Mouse (Mus musculus): ENCODE measurements around the gene Klhl22. TPM values are rescaled to one million over a fixed set of nuclear protein-coding genes. Genes with fewer than 3 reads are reported as not detected.

The Klhl22 gene
- total RNA-seq, 2 experiments from 2014 or later = 3.9 to 4.2 TPM

DNA sequence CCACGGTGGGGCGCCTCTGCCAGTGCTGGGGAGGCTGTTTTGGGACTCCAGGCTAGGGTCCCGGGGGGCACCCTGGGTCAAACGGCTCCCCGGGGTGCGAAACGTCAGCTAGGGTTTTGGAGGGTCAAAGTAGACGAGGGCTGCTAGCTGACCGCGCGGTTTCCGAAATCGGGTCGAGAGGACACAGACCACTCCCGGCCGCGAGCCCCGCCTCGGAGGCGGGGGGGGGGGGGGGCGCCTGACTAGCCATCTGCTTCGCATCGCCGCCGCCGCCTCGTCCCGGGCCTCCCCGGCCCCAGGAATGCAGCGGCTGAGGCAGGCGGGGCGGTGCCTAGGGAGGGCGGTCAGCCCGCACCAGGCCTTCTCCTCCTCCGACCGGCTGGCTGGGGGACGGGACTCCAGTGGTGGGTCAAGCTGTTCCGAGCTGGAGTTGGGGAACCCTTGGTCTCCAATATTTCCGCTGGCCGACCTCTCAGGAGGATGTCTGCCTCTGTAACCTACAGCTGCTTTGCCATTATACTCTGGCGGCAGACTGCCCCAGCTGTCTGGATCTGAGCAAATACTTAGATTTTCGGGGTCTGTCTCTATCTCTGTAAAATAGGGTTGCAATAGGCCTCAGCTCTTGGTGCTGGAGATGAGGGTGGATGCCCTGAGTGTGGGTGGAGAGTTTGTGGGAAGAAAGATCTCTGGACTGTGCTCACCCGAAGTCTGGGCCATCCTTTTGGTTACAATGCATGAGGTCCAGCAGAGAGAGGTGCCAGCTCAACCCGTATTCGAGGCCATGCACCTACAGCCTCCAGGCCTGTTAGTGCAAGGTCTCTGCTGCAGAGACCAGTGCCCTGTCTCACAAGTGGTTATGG is 39.1 kb downstream of the Klhl22 start:
- no peak for ATAC-seq (replicated peaks; ENCODE audit: low FRiP score, poor library complexity, severe bottlenecking)

- no peak for ATAC-seq (replicated peaks; ENCODE audit: low FRiP score, poor library complexity, severe bottlenecking)
Measured at GRCm38 (mm10) chr16:17799584-17799983, 40.2 kb downstream of the Klhl22 start.

- ATAC-seq (replicated peaks; ENCODE audit: low FRiP score, poor library complexity, severe bottlenecking) = no peak
Measured at GRCm38 (mm10) chr16:17801777-17802455, 42.5 kb downstream of the Klhl22 start.

- no peak for ATAC-seq (replicated peaks; ENCODE audit: low FRiP score, poor library complexity, severe bottlenecking)
Measured at GRCm38 (mm10) chr16:17802456-17802838, 43.0 kb downstream of the Klhl22 start.

GRCm38 (mm10) chr16:17802839-17803674 is 43.6 kb downstream of the Klhl22 start:
- ATAC-seq (replicated peaks; ENCODE audit: low FRiP score, poor library complexity, severe bottlenecking) = no peak

GRCm38 (mm10) chr16:17803675-17804448 is 44.4 kb downstream of the Klhl22 start:
- ATAC-seq (replicated peaks; ENCODE audit: low FRiP score, poor library complexity, severe bottlenecking) = no peak

- no peak for ATAC-seq (replicated peaks; ENCODE audit: low FRiP score, poor library complexity, severe bottlenecking)
Measured at GRCm38 (mm10) chr16:17804449-17804912, 45.1 kb downstream of the Klhl22 start.

DNA sequence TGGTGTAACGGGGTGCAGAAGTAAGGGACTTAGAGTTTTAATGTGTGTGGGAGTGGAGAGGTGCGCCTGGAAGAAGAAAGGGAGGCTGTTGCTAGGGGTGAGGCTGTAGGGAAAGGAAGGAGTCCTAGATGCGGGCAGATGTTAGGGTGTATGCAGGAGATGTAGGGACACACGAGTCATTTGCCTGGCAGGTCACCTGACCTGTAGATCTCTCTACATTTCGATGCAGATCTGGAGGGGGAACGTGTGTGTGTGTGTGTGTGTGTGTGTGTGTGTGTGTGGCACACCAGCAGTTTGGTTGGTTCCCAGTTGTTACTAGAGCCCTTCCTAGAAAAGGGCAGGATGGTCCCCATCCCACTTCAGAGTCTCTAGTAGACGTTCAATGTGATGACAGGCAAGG is 45.6 kb downstream of the Klhl22 start:
- ATAC-seq (replicated peaks; ENCODE audit: low FRiP score, poor library complexity, severe bottlenecking) = no peak

GRCm38 (mm10) chr16:17806581-17807191 is 47.3 kb downstream of the Klhl22 start:
- no peak for ATAC-seq (replicated peaks; ENCODE audit: low FRiP score, poor library complexity, severe bottlenecking)

- no peak for ATAC-seq (replicated peaks; ENCODE audit: low FRiP score, poor library complexity, severe bottlenecking)
Measured at GRCm38 (mm10) chr16:17807192-17808009, 48.0 kb downstream of the Klhl22 start.

- no peak for ATAC-seq (replicated peaks; ENCODE audit: low FRiP score, poor library complexity, severe bottlenecking)
Measured at GRCm38 (mm10) chr16:17809125-17809524, 49.7 kb downstream of the Klhl22 start.

- no peak for ATAC-seq (replicated peaks; ENCODE audit: low FRiP score, poor library complexity, severe bottlenecking)
Measured at GRCm38 (mm10) chr16:17809711-17810110, 50.3 kb downstream of the Klhl22 start.

DNA sequence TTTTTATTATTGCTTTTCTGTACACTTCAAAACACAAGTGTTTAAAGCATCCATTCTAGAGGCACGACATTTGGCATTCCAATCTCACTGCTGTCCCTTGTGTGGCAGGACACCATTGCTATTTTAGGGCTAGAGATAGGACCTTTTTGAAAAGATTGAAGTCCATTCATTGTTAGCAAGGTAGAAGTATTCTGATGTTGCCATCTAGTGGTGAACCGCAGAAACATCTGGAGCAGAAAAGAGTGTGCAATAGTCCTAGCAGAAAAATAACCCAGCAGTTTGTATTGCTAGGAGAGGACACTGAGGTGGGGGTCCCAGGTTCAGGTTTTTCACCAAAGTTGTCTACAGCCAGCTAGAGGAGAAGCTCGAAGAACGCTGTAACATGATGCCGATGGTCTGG is 52.7 kb downstream of the Klhl22 start:
- ATAC-seq (replicated peaks; ENCODE audit: low FRiP score, poor library complexity, severe bottlenecking) = no peak

DNA sequence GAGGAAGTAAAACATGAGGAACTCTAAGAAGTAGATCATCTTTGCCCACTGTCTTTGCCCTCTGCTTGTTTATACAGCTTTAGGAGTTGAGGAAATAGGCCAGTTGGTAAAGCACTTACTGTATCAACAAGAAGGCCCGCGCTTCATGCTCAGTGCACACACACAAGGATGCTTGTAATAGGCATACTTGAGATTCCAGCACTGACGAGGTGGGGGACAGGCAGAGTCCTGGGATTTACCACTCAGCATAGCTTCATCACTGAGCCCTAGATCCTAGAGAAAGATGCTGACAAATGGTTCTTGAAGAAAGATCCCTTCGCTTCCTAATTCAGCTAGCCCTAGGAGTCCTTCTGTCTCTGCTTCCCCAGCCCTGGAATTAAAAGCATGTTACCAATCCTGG is 53.8 kb downstream of the Klhl22 start:
- no peak for ATAC-seq (replicated peaks; ENCODE audit: low FRiP score, poor library complexity, severe bottlenecking)

- peak; percentile 87 for ATAC-seq (replicated peaks; ENCODE audit: low FRiP score, poor library complexity, severe bottlenecking)
Measured at GRCm38 (mm10) chr16:17815411-17816402, 56.3 kb downstream of the Klhl22 start.

DNA sequence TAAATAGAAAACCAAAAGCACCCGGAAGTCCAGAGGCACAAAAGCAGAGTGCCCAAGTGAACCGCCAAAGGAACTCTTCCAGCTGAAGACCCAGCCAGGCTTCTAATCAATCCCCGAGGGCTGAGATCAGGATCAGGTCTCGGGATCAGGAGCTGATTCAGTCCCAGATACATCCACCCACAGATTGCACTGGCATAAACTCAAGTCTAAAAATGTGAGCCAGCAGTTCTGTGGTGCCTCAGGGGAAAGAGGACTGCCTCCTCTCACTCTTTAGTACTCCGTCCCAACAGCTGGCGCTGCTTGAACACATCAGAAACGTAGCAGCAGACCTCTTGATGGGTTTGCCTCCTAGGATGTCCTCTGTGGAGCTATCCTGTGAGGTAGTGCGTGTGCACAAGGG is 57.1 kb downstream of the Klhl22 start:
- no peak for ATAC-seq (replicated peaks; ENCODE audit: low FRiP score, poor library complexity, severe bottlenecking)

GRCm38 (mm10) chr16:17826500-17826899 is 67.1 kb downstream of the Klhl22 start:
- ATAC-seq (replicated peaks; ENCODE audit: low FRiP score, poor library complexity, severe bottlenecking) = no peak

Measured in erythroid progenitor cell, adult 5-6 weeks (primary cell).